Mouse (Mus musculus) stomach, postnatal 0 days (tissue): ENCODE data around the gene Gabpa. TPM values are rescaled to one million over a fixed set of nuclear protein-coding genes. Genes with fewer than 3 reads are reported as not detected.

Source experiments
- ATAC-seq: fragments of 200-750 bp; cut with Nextera tagmentation; 2 replicates; pipeline ENCODE4 v1.8.0; 2017; ENCODE audit not compliant: low FRiP score, low TSS enrichment
- DNase-seq: peaks from one replicate; pipeline ENCODE4 v3.0.0-alpha.2; 2016; ENCODE audit warnings: low spot score
- H3K27ac ChIP-seq: fragments of 300-500 bp; sonication (generic); replicated peaks from 2 replicates; pipeline ENCODE4 v1.5.1; 2014; ENCODE audit warnings: mild to moderate bottlenecking, control low read depth
- H3K27me3 ChIP-seq: fragments of 300-500 bp; sonication (generic); 2 replicates; pipeline ENCODE4 v1.6.1; 2014; ENCODE audit warnings: low read length; ENCODE audit not compliant: control insufficient read depth, insufficient read depth
- H3K36me3 ChIP-seq: fragments of 300-500 bp; sonication (generic); 2 replicates; pipeline ENCODE4 v1.6.1; 2014; ENCODE audit warnings: low read length, mixed read lengths; ENCODE audit not compliant: control insufficient read depth, insufficient read depth
- H3K4me1 ChIP-seq: fragments of 300-500 bp; sonication (generic); replicated peaks from 2 replicates; pipeline ENCODE4 v1.6.1; 2014; ENCODE audit warnings: antibody characterized with exemption; ENCODE audit not compliant: control insufficient read depth, insufficient read depth
- H3K4me2 ChIP-seq: fragments of 300-500 bp; sonication (generic); replicated peaks from 2 replicates; pipeline ENCODE4 v1.6.1; 2014; ENCODE audit warnings: low read depth, mild to moderate bottlenecking, control low read depth, moderate library complexity
- H3K4me3 ChIP-seq: fragments of 300-500 bp; sonication (generic); 2 replicates; pipeline ENCODE4 v1.5.1; 2014; ENCODE audit warnings: low read depth, low read length, control low read depth
- H3K9ac ChIP-seq: fragments of 300-500 bp; sonication (generic); 2 replicates; pipeline ENCODE4 v1.6.1; 2014; ENCODE audit warnings: mild to moderate bottlenecking, low read length, control low read depth, mixed read lengths
- H3K9me3 ChIP-seq: fragments of 300-500 bp; sonication (generic); 2 replicates; pipeline ENCODE4 v1.6.1; 2016; ENCODE audit warnings: low read length; ENCODE audit not compliant: control insufficient read depth
- CTCF ChIP-seq: IDR thresholded peaks from 2 replicates; pipeline ENCODE4 v1.5.1; 2016; ENCODE audit warnings: antibody characterized with exemption, low read depth, mild to moderate bottlenecking, moderate library complexity
- EP300 ChIP-seq: optimal IDR thresholded peaks from 2 replicates; pipeline ENCODE3; 2016; ENCODE audit warnings: antibody characterized with exemption
- WGBS: fragments of 180-500 bp; shearing (Covaris S2); extraction: QIAGEN DNeasy Blood & Tissue Kit; methylation state at CpG from one replicate; pipeline ENCODE4 v1.1.7; 2014; 5-methylcytosine and 5-hydroxymethylcytosine counted together
- polyA plus RNA-seq: library from polyadenylated mRNA; unstranded; fragments of >200 nt; fragmentation: Nextera tagmentation; extraction: Ambion mirVana; gene quantifications from 2 replicates; pipeline ENCODE4 v1.2.1, GENCODE M21; 2015

Gabpa gene
- polyA plus RNA-seq, 1 experiment from 2014 or later = 11.1 TPM

- Histone ChIP-seq H3K4me1 (no peaks in the 10 kb centered on the region), H3K27me3 (no peaks in the 10 kb centered on the region), H3K9me3 (no peaks in the 10 kb centered on the region), H3K4me3 (no peak overlapping the region), H3K36me3 (no peaks in the 10 kb centered on the region), H3K4me2 (no peak overlapping the region), H3K9ac (no peak overlapping the region), H3K27ac (no peak overlapping the region)
- no peak for DNase-seq
- WGBS = 79% methylated on average over 8 of the region's 8 CpGs
- ATAC-seq = no peak
- TF ChIP-seq CTCF (no peak), EP300 (no peak)
These were observed 39.1 kb downstream of the Gabpa start for GRCm38 (mm10) chr16:84873805-84874204.

- TF ChIP-seq EP300 (no peak), CTCF (peak; percentile 48)
- H3K9me3 ChIP-seq = no peaks in the 10 kb centered on the region
- H3K36me3 ChIP-seq = no peaks in the 10 kb centered on the region
- no peaks in the 10 kb centered on the region for H3K27me3 ChIP-seq
- H3K4me3 ChIP-seq = peak overlapping the region; percentile 15; the same call in 1 of the 2 replicates
- H3K27ac ChIP-seq = no peak overlapping the region
- no peaks in the 10 kb centered on the region for H3K4me1 ChIP-seq
- ATAC-seq (no peak), DNase-seq (no peak)
- peak overlapping the region; percentile 52 for H3K4me2 ChIP-seq
- H3K9ac ChIP-seq = no peak overlapping the region
- 46% methylated on average over 24 of the region's 24 CpGs for WGBS
These were observed 40.4 kb downstream of the Gabpa start for GRCm38 (mm10) chr16:84875012-84875717.

GRCm38 (mm10) chr16:84875718-84876035, 41.0 kb downstream of the Gabpa start:
- DNase-seq (no peak), ATAC-seq (no peak)
- no peak overlapping the region for H3K4me3 ChIP-seq
- no peaks in the 10 kb centered on the region for H3K9me3 ChIP-seq
- H3K9ac ChIP-seq = no peak overlapping the region
- H3K27ac ChIP-seq = no peak overlapping the region
- no peaks in the 10 kb centered on the region for H3K4me1 ChIP-seq
- no peaks in the 10 kb centered on the region for H3K27me3 ChIP-seq
- peak overlapping the region; percentile 52; the same call in 1 of the 2 replicates for H3K4me2 ChIP-seq
- no peak for TF ChIP-seq EP300
- TF ChIP-seq CTCF = no peak
- H3K36me3 ChIP-seq = no peaks in the 10 kb centered on the region
- WGBS = 49% methylated on average over 7 of the region's 7 CpGs

GRCm38 (mm10) chr16:84876082-84876481, 41.4 kb downstream of the Gabpa start:
- DNase-seq = no peak
- no peaks in the 10 kb centered on the region for H3K9me3 ChIP-seq
- H3K36me3 ChIP-seq = no peaks in the 10 kb centered on the region
- H3K27ac ChIP-seq = no peak overlapping the region
- no peaks in the 10 kb centered on the region for H3K4me1 ChIP-seq
- H3K4me2 ChIP-seq = 0 out of 2 replicates have a peak overlapping the region, but pooled peaks have one; percentile 52
- H3K9ac ChIP-seq = no peak overlapping the region
- TF ChIP-seq CTCF = no peak
- TF ChIP-seq EP300 = no peak
- ATAC-seq = no peak
- 46% methylated on average over 8 of the region's 8 CpGs for WGBS
- H3K27me3 ChIP-seq = no peaks in the 10 kb centered on the region
- no peak overlapping the region for H3K4me3 ChIP-seq

GRCm38 (mm10) chr16:84879146-84879545, 44.4 kb downstream of the Gabpa start:
- no peak overlapping the region for H3K4me2 ChIP-seq
- ATAC-seq (no peak), DNase-seq (peak; percentile 56)
- H3K4me3 ChIP-seq = no peak overlapping the region
- no peak overlapping the region for H3K9ac ChIP-seq
- no peak for TF ChIP-seq EP300
- peak; percentile 93 for TF ChIP-seq CTCF
- no peaks in the 10 kb centered on the region for H3K27me3 ChIP-seq
- no peak overlapping the region for H3K27ac ChIP-seq
- 22% methylated on average over 5 of the region's 5 CpGs for WGBS
- no peaks in the 10 kb centered on the region for H3K9me3 ChIP-seq
- no peaks in the 10 kb centered on the region for H3K4me1 ChIP-seq
- no peaks in the 10 kb centered on the region for H3K36me3 ChIP-seq

- Histone ChIP-seq H3K4me1 (no peaks in the 10 kb centered on the region), H3K9ac (no peak overlapping the region), H3K27ac (no peak overlapping the region), H3K4me2 (no peak overlapping the region), H3K9me3 (no peaks in the 10 kb centered on the region), H3K27me3 (no peaks in the 10 kb centered on the region), H3K36me3 (no peaks in the 10 kb centered on the region), H3K4me3 (no peak overlapping the region)
- DNase-seq = no peak
- 76% methylated on average over 9 of the region's 9 CpGs for WGBS
- ATAC-seq = no peak
- TF ChIP-seq CTCF (no peak), EP300 (no peak)
These were observed 46.4 kb downstream of the Gabpa start for GRCm38 (mm10) chr16:84881168-84881567.
